Mouse (Mus musculus) kidney, postnatal 0 days (tissue): ENCODE measurements around the gene Gpc6. TPM values are rescaled to one million over a fixed set of nuclear protein-coding genes. Genes with fewer than 3 reads are reported as not detected.

Experiments used
- ATAC-seq: fragments of 200-750 bp; cut with Nextera tagmentation; replicated peaks from 2 replicates; pipeline ENCODE4 v1.8.0; 2017; ENCODE audit warnings: low read depth, moderate number of reproducible peaks, moderate TSS enrichment, moderate library complexity; ENCODE audit not compliant: low FRiP score
- DNase-seq: peaks from one replicate; pipeline ENCODE4 v3.0.0-alpha.2; 2016; ENCODE audit warnings: low spot score
- H3K27ac ChIP-seq: fragments of 300-500 bp; sonication (generic); 2 replicates; pipeline ENCODE4 v1.5.1; 2014; ENCODE audit warnings: mild to moderate bottlenecking
- H3K27me3 ChIP-seq: fragments of 300-500 bp; sonication (generic); 2 replicates; pipeline ENCODE4 v1.6.1; 2014; ENCODE audit warnings: low read length, mixed read lengths; ENCODE audit not compliant: insufficient read depth
- H3K36me3 ChIP-seq: fragments of 300-500 bp; sonication (generic); 2 replicates; pipeline ENCODE4 v1.6.1; 2014; ENCODE audit warnings: low read length, mixed read lengths; ENCODE audit not compliant: insufficient read depth
- H3K4me1 ChIP-seq: fragments of 300-500 bp; sonication (generic); replicated peaks from 2 replicates; pipeline ENCODE4 v1.6.1; 2014; ENCODE audit warnings: antibody characterized with exemption, low read length, mixed read lengths; ENCODE audit not compliant: insufficient read depth
- H3K4me2 ChIP-seq: fragments of 300-500 bp; sonication (generic); 2 replicates; pipeline ENCODE4 v1.6.1; 2014; ENCODE audit warnings: mild to moderate bottlenecking, low read length, moderate library complexity, mixed read lengths
- H3K4me3 ChIP-seq: fragments of 300-500 bp; sonication (generic); replicated peaks from 2 replicates; pipeline ENCODE4 v1.5.1; 2014; ENCODE audit warnings: low read depth, low read length
- H3K9ac ChIP-seq: fragments of 300-500 bp; sonication (generic); 2 replicates; pipeline ENCODE4 v1.6.1; 2014; ENCODE audit warnings: low read depth, low read length
- H3K9me3 ChIP-seq: fragments of 300-500 bp; sonication (generic); replicated peaks from 2 replicates; pipeline ENCODE4 v1.6.1; 2016; ENCODE audit warnings: low read length, inconsistent platforms, mixed read lengths
- CTCF ChIP-seq: IDR thresholded peaks from 2 replicates; pipeline ENCODE4 v1.5.1; 2016; ENCODE audit warnings: antibody characterized with exemption, low read depth, mild to moderate bottlenecking, moderate library complexity
- WGBS: fragments of 180-500 bp; shearing (Covaris S2); extraction: QIAGEN DNeasy Blood & Tissue Kit; methylation state at CpG from one replicate; pipeline ENCODE4 v1.1.7; 2014; 5-methylcytosine and 5-hydroxymethylcytosine counted together
- polyA plus RNA-seq: library from polyadenylated mRNA; unstranded; fragments of >200 nt; fragmentation: Nextera tagmentation; extraction: Ambion mirVana; gene quantifications from 2 replicates; pipeline ENCODE4 v1.2.1, GENCODE M21; 2015

The Gpc6 gene
- polyA plus RNA-seq, 1 experiment from 2014 or later = 46.4 TPM

DNA sequence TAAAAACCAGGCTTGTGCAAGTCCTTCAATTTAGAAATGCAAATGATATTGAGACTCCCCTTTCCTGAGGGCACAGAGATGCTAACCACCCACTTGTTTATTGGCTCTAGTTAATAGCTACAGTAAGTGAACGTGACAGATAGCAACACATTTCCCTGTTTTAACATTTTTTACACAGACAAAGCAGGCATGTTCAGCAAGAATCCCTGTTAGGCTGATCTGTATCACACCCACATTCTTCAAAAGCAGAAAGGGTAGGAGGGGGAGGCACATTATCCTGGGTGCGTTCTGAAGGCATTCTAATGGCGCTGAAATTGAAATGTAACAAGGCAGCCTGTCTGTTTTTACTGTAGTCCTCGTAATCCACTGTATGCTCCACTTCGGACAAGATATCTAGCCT, 674.6 kb downstream of the Gpc6 start:
- no peak for TF ChIP-seq CTCF
- H3K36me3 ChIP-seq = no peaks in the 10 kb centered on the region
- no peak overlapping the region for H3K4me3 ChIP-seq
- ATAC-seq (no peak), DNase-seq (no peak)
- no peak overlapping the region for H3K4me2 ChIP-seq
- no peak overlapping the region for H3K9ac ChIP-seq
- 65% methylated on average over 5 of the region's 5 CpGs for WGBS
- no peaks in the 10 kb centered on the region for H3K9me3 ChIP-seq
- H3K4me1 ChIP-seq = no peaks in the 10 kb centered on the region
- no peak overlapping the region for H3K27ac ChIP-seq
- H3K27me3 ChIP-seq = no peaks in the 10 kb centered on the region

GRCm38 (mm10) chr14:117603837-117604236, 678.7 kb downstream of the Gpc6 start:
- TF ChIP-seq CTCF = no peak
- Histone ChIP-seq H3K9me3 (no peaks in the 10 kb centered on the region), H3K27me3 (no peaks in the 10 kb centered on the region), H3K4me3 (no peak overlapping the region), H3K27ac (no peak overlapping the region), H3K4me2 (no peak overlapping the region), H3K4me1 (0 out of 2 replicates have a peak, but pooled peaks cover 3% of the 10 kb centered on the region), H3K36me3 (no peaks in the 10 kb centered on the region), H3K9ac (no peak overlapping the region)
- WGBS = 43% methylated on average over 1 of the region's 1 CpGs
- ATAC-seq (no peak), DNase-seq (peak; percentile 54)

DNA sequence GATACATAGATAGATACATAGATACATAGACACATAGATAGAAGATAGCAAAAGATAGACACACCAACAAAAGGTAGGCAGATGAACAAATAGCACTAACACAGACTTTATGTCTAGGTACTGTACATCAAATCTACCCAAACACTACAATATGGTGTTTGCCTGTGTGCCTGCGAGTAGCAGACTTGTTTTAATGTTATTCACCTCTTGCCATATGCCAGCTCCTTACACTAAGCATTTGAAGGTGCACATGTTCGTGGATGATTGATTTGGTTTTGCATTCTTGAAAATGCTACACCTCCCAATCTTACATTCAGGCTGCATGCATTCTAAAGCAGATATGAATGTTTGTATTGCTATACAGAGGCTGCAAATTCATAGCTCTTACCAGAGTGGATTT, 680.6 kb downstream of the Gpc6 start:
- no peaks in the 10 kb centered on the region for H3K27me3 ChIP-seq
- H3K4me2 ChIP-seq = no peak overlapping the region
- DNase-seq (no peak), ATAC-seq (no peak)
- H3K36me3 ChIP-seq = no peaks in the 10 kb centered on the region
- H3K9me3 ChIP-seq = no peaks in the 10 kb centered on the region
- TF ChIP-seq CTCF = no peak
- H3K9ac ChIP-seq = no peak overlapping the region
- H3K4me1 ChIP-seq = 0 out of 2 replicates have a peak, but pooled peaks cover 3% of the 10 kb centered on the region
- H3K4me3 ChIP-seq = no peak overlapping the region
- 60% methylated on average over 2 of the region's 2 CpGs for WGBS
- H3K27ac ChIP-seq = no peak overlapping the region

DNA sequence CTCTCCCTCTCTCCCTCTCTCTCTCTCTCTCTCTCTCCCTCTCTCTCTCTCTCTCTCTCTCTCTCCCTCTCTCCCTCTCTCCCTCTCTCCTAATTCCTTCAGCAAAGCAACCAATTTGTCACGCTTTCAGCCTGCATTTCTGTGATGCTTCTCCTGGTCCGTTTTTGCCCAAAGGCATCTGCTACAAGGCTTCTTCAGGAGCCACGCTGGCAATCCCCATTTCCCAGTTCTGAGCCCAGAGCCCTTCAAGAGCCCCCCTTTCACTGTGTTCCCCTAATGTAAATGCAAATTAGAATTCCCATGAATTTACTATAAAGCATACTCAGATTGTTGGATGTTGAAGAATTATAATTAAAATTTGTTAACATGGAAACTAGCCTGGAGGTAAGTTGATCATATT, 686.0 kb downstream of the Gpc6 start:
- Histone ChIP-seq H3K4me2 (no peak overlapping the region), H3K27me3 (no peaks in the 10 kb centered on the region), H3K27ac (no peak overlapping the region), H3K9me3 (no peaks in the 10 kb centered on the region), H3K9ac (no peak overlapping the region), H3K36me3 (no peaks in the 10 kb centered on the region), H3K4me3 (no peak overlapping the region), H3K4me1 (no peaks in the 10 kb centered on the region)
- ATAC-seq (no peak), DNase-seq (no peak)
- 69% methylated on average over 3 of the region's 3 CpGs for whole genome bisulfite sequencing
- TF ChIP-seq CTCF = no peak

GRCm38 (mm10) chr14:117625100-117625710, 700.1 kb downstream of the Gpc6 start:
- H3K9me3 ChIP-seq = no peaks in the 10 kb centered on the region
- WGBS = 75% methylated on average over 9 of the region's 9 CpGs
- TF ChIP-seq CTCF = no peak
- no peak overlapping the region for H3K4me3 ChIP-seq
- no peaks in the 10 kb centered on the region for H3K4me1 ChIP-seq
- no peak overlapping the region for H3K27ac ChIP-seq
- no peak for ATAC-seq
- H3K36me3 ChIP-seq = no peaks in the 10 kb centered on the region
- H3K27me3 ChIP-seq = no peaks in the 10 kb centered on the region
- H3K9ac ChIP-seq = no peak overlapping the region
- no peak for DNase-seq
- no peak overlapping the region for H3K4me2 ChIP-seq

GRCm38 (mm10) chr14:117634238-117634940, 709.3 kb downstream of the Gpc6 start:
- no peak overlapping the region for H3K27ac ChIP-seq
- ATAC-seq (no peak), DNase-seq (no peak)
- no peaks in the 10 kb centered on the region for H3K9me3 ChIP-seq
- no peak overlapping the region for H3K4me3 ChIP-seq
- WGBS = 54% methylated on average over 14 of the region's 14 CpGs
- no peak for TF ChIP-seq CTCF
- H3K9ac ChIP-seq = no peak overlapping the region
- H3K36me3 ChIP-seq = no peaks in the 10 kb centered on the region
- H3K27me3 ChIP-seq = no peaks in the 10 kb centered on the region
- no peak overlapping the region for H3K4me2 ChIP-seq
- H3K4me1 ChIP-seq = no peaks in the 10 kb centered on the region
